Mouse (Mus musculus) CH12.LX (cell line): Measurements from ENCODE around the gene Ap4e1.

ENCODE experiments used
- BHLHE40 ChIP-seq: IDR thresholded peaks from 2 replicates; pipeline ENCODE4 v1.6.1; 2011; ENCODE audit warnings: mild to moderate bottlenecking, low read depth, low read length, improper control_type of control experiment
- CTCF ChIP-seq, 2 experiments: IDR thresholded peaks in 1 of 2; conservative IDR thresholded peaks in 1 of 2; 2 replicates each; pipeline ENCODE4 v1.5.1; 2011 to 2012; ENCODE audit warnings: low read depth in 2 of 2, low read length in 2 of 2, improper control_type of control experiment in 1 of 2, inconsistent platforms in 1 of 2, mild to moderate bottlenecking in 1 of 2, moderate library complexity in 1 of 2
- ELF1 ChIP-seq: IDR thresholded peaks from 2 replicates; pipeline ENCODE4 v1.6.1; 2014; ENCODE audit warnings: low read depth, mild to moderate bottlenecking, inconsistent platforms, low read length, improper control_type of control experiment
- HCFC1 ChIP-seq: IDR thresholded peaks from 2 replicates; pipeline ENCODE4 v1.6.1; 2012; ENCODE audit warnings: low read depth, mild to moderate bottlenecking, inconsistent platforms, low read length, improper control_type of control experiment
- MAX ChIP-seq: IDR thresholded peaks from 2 replicates; pipeline ENCODE4 v1.6.1; 2011; ENCODE audit warnings: low read length, improper control_type of control experiment
- MAZ ChIP-seq: IDR thresholded peaks from 2 replicates; pipeline ENCODE4 v1.6.1; 2012; ENCODE audit warnings: low read depth, mild to moderate bottlenecking, inconsistent platforms, low read length, improper control_type of control experiment, moderate library complexity
- MXI1 ChIP-seq: IDR thresholded peaks from 2 replicates; pipeline ENCODE4 v1.6.1; 2011; ENCODE audit warnings: mild to moderate bottlenecking, low read depth, low read length, improper control_type of control experiment
- POLR2A ChIP-seq: IDR thresholded peaks from 2 replicates; pipeline ENCODE4 v1.6.1; 2011; ENCODE audit warnings: low read depth, mild to moderate bottlenecking, improper control_type of control experiment, low read length
- POLR2AphosphoS2 ChIP-seq: IDR thresholded peaks from 2 replicates; pipeline ENCODE4 v1.6.1; 2011; ENCODE audit warnings: low read depth, low read length, improper control_type of control experiment
- TCF12 ChIP-seq: IDR thresholded peaks from 2 replicates; pipeline ENCODE4 v1.6.1; 2014; ENCODE audit warnings: low read depth, mild to moderate bottlenecking, inconsistent platforms, low read length, improper control_type of control experiment
- USF2 ChIP-seq: conservative IDR thresholded peaks from 2 replicates; pipeline ENCODE4 v1.6.1; 2011; ENCODE audit warnings: low read depth, low read length, improper control_type of control experiment
- ZMIZ1 ChIP-seq: IDR thresholded peaks from 2 replicates; pipeline ENCODE4 v1.6.1; 2012; ENCODE audit warnings: low read depth, mild to moderate bottlenecking, inconsistent platforms, low read length, improper control_type of control experiment

GRCm38 (mm10) chr2:127061471-127061870 lies 53.0 kb downstream of the Ap4e1 start:
- TF ChIP-seq ZMIZ1 = no peak
- TF ChIP-seq HCFC1 = no peak
- no peak for TF ChIP-seq TCF12
- TF ChIP-seq MAZ = no peak
- no peak for TF ChIP-seq ELF1
- no peak for TF ChIP-seq POLR2A
- TF ChIP-seq CTCF (conservative IDR thresholded peaks at IDR 0.05 in 1 of 2, IDR thresholded peaks at IDR 0.05 in 1 of 2; ENCODE audit: low read depth in 2 of 2, low read length in 2 of 2) = no peak
- no peak for TF ChIP-seq BHLHE40
- no peak for TF ChIP-seq USF2
- no peak for TF ChIP-seq MXI1
- no peak for TF ChIP-seq POLR2AphosphoS2
- no peak for TF ChIP-seq MAX
